Mouse (Mus musculus): ENCODE measurements around the gene Foxj1.
"Not testable (repeated sequence)": the region's sequence is repeated elsewhere in the genome, so short reads cannot be mapped to it uniquely, and the experiment has no call there.

The Foxj1 gene

DNA sequence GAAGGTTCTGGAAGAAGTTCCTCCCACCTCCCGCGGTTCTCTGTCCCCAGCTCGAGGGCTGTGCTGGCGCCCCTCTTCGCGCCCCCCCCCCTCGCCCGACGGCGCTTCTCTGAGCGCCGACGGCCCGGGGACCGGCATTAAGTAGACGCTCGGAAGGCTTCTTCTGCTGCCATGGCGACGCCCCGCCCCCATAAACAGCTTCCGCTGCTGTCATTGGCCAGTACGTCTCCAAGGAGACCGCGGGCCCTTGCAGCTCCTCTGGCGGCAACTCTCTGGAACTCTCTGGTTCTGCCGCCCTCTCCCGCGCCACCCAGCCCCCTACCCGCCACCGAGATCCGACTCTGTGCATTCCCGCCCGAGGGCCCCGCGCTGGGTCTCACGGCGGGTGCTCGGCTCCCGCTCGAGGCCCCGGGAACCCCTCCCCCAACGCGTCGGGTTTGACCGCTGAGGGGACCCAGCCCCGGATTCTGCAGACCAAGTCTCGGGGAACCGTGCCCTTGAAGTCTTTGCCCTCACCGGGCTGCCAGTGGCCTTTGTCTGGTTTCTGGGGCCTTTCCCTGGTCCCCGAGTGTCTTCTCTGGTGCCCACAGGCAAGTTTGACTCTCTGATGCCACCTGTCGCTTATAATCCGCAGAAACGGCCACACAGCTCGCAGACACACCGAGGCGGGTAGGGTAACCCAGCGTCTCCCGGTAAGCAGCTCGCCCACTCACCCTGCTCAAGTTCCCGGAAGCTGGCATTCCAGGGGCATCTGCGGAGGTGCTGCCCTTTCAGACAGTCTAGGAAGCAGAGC is at the start of gene Foxj1:
Gene Foxj1, minus strand, starts transcription at position 156 of the 793 bp plus-strand sequence.
- DNase-seq (ENCODE audit: low spot score): peak; percentile 83

GRCm38 (mm10) chr11:116384171-116384570 is 49.0 kb upstream of the Foxj1 start:
- DNase-seq (ENCODE audit: low spot score): no peak

GRCm38 (mm10) chr11:116383070-116383469 is 47.9 kb upstream of the Foxj1 start:
- DNase-seq (ENCODE audit: low spot score): not testable (repeated sequence)

DNA sequence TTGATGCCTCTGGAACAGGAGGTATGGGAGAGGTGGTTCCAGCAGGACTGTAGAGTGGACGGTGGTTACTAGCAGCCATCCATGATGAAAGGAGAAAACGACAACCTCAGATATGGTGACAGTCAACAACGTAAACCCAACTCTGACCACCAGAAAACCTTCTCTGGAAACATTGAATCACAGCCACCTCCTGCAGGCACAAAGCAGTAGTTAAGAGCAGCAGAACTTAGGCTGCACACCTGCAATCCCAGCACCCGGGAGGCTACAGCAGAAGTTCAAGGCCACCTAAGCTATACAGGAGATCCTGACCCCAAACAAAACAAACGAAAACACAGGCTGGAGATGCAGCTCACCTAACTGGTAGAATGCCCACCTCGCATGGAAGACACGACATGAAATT is 45.6 kb upstream of the Foxj1 start:
- DNase-seq (ENCODE audit: low spot score): no peak

- DNase-seq (ENCODE audit: low spot score): no peak
These were observed 44.3 kb upstream of the Foxj1 start for GRCm38 (mm10) chr11:116379530-116379929.

DNA sequence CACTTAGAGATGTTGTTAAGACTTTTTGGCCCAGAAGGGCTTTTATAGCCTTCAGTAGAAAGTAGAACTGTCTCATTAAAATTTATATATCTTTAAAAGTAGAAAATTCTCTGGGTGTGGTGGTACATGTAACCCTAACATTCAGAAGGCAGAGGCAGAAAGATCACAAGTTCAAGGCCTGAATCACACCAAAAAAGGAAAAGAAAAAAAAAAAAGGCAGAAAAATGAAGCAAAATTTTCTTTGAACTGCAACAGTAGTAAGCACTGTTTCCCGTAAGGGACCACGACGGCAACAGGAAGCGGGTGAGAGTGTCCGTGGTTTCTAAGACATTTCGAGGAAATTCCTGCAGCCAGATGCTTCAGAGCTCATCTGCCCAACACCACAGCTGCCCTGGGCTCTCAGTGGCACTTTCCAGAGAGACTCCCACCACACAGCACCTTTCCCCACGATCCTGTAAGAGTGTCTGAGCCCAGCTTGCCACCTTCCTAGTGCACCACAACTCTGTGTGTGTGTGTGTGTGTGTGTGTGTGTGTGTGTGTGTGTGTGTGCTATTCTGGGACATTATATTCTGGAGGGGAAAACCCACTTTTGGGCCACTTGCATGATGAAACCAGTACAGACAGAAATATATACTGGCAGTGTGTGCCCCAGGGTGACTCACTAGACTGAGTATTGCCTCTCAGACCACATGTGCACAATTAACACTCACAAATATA is 41.9 kb upstream of the Foxj1 start:
- DNase-seq (ENCODE audit: low spot score): no peak

- no peak for DNase-seq (ENCODE audit: low spot score)
These were observed 36.8 kb upstream of the Foxj1 start for GRCm38 (mm10) chr11:116371894-116372450.

DNA sequence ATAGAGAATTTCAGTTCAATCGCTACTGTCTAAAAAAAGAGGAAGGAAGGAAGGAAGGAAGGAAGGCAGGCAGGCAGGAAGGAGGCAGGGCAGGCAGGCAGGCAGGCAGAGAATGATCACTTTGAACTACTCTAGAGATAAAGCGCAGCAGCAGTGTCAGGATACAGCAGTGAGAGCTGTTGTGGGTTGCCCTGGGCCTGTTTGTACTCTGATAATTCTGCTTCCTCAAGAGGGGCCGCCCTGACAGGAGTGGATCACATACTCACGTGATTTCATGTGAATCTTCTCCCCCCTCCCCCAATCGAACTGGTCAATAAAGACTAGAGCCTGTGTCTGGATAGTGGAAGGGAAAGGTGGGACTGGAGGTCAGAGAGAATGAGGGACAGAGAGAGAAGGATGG is 34.4 kb upstream of the Foxj1 start:
- DNase-seq (ENCODE audit: low spot score): no peak

GRCm38 (mm10) chr11:116369051-116369450 is 33.9 kb upstream of the Foxj1 start:
- DNase-seq (ENCODE audit: low spot score): no peak

GRCm38 (mm10) chr11:116368116-116368515 is 32.9 kb upstream of the Foxj1 start:
- DNase-seq (ENCODE audit: low spot score): peak; percentile 62

DNA sequence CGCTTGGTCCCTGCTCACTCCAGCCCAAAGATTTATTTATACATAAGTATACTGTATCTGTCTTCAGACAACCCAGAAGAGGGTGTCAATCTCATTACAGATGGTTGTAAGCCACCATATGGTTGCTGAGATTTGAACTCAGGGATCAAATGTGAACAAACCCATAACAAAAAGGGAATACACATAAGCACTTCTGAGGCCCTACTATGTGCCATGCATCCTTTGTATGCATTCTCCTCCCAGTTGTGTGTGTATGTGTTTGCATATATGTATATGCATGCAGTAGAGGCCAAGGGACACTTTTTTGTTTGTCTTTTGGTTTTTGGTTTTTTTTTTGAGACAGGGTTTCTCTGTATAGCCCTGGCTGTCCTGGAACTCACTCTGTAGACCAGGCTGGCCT is 31.4 kb upstream of the Foxj1 start:
- DNase-seq (ENCODE audit: low spot score): no peak

DNA sequence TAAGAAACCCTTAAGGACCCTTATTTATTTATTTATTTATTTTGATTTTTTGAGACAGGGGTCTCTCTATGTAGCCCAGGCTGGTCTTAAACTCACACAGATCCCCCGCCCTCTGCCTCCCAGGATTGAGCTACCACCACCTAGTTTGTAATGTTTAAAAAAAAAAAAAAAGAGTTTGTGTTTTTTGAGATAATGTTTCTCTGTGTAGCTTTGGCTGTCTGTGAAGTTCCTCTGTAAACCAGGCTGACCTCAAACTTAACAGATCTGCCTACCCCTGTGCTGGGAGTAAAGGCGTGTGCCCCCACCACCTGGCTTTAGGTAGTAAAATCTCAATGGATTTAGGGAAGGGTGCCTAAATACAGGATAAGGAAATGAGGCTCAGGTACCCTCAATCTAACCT is 30.9 kb upstream of the Foxj1 start:
- no peak for DNase-seq (ENCODE audit: low spot score)

GRCm38 (mm10) chr11:116365432-116365831 is 30.2 kb upstream of the Foxj1 start:
- no peak for DNase-seq (ENCODE audit: low spot score)

DNA sequence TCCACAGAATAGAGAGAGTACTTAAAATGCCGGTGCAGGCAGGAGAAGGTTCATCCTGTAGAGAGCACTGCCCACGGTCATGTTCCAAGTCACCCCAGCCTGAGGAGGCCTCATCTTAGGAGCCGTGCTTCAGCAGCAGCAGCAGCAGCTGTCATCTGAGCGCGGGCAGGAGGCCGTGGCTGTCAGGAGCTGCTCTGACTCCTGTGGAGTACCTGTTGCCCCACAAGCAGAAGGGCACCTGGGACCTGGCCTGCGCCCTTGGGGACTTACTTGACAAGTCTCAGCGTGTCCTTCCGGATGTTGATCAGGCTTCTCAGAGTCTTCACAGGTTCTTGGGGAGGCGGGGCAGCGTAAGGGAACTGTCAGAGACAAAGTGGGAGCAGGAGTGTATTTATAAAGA is 26.8 kb upstream of the Foxj1 start:
- DNase-seq (ENCODE audit: low spot score): no peak

- not testable (repeated sequence) for DNase-seq (ENCODE audit: low spot score)
These were observed 25.7 kb upstream of the Foxj1 start for GRCm38 (mm10) chr11:116360915-116361314.

DNA sequence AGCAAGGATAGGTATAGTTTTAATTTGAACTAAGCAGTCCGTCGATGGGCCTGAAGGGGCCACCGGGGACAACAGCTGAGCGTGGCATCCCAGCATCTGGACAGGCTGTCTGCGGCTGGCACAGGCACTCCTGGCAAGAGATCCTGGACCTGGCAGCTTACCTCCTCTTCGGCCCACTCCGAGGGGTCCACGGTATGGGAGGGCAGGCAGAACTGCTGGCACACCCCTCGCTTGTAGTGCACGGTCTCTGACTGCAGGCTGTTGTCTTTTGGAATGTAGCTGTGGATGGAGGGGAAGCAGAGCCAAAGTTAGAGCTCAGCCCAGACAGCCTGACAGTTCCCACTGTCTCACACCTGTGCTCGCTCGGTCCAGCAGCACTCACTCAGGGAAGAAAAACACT is 24.5 kb upstream of the Foxj1 start:
- DNase-seq (ENCODE audit: low spot score): no peak

DNA sequence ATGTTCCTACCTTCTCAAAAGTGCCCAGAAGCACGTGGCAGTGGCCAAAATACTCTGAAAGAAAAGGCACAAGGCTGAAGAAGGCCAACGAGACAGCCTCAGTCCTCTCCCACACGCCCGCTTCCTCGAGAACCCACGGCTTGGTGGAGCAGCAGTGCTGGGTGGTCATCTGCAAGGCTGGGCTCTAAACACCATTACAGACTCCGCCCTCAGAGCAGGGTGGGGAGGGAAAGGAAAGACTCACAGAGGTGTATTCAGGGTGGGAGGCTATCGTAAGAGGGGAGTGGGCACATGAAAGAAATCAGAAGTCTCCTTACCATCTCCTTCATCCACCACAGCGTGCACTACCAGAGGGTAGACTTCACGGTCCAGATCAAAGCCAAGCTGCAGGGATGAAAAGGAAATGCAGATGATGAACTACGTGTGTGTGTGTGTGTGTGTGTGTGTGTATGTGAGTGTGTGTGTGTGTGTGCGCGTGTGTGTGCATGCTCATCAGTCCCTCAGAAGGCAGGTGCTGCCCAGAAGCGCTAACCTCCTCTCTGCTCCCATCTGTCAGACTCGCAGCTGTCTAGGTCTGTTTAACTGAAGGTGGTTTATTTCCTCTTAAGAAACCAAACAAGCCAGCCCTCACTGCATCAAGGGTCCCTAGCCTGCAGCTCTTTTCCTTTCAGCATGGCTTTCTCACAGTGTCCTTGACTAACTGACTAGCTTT is 23.9 kb upstream of the Foxj1 start:
- no peak for DNase-seq (ENCODE audit: low spot score)

DNA sequence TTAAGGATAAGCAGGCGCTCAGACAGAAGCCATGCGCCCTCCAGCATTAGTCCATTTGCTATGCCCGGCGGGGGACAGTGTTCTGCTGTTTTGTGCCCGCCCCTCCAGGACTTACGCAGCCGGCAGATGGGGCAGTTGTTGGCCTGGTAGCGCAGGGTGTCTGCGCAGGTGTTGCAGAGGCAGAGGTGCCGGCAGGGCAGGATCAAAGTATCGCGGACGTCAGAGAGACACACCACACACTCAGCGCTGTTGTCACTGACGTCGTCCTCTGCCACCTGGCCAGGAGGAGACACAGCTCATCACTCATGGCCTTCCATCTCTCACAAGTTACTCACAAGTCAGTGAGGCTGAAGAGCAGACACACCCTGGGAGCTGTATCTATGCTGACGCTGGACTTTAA is 19.3 kb upstream of the Foxj1 start:
- no peak for DNase-seq (ENCODE audit: low spot score)

- no peak for DNase-seq (ENCODE audit: low spot score)
These were observed 18.3 kb upstream of the Foxj1 start for GRCm38 (mm10) chr11:116353535-116353934.

- no peak for DNase-seq (ENCODE audit: low spot score)
These were observed 16.1 kb upstream of the Foxj1 start for GRCm38 (mm10) chr11:116351294-116351693.

- no peak for DNase-seq (ENCODE audit: low spot score)
These were observed 12.8 kb upstream of the Foxj1 start for GRCm38 (mm10) chr11:116347955-116348354.

DNA sequence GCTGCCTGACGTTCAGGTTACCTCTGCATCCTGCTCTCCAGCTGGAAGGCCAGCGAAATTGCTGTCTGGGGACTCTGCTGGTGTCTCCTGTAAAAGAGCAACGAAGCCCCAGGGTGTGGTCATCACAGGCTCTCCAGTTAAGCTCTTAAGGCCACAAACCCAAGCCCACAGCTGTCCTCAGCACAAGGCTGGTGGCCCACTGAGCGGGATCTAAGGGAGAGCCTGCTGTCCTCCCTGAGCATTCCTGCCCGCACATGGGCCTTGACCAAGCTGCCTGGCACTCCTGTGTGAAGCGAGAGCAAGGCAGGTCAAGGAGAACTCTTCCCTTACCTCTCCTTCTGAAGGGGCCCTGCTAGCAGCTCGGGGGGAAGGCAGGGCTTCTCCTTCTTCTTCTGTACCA is 11.8 kb upstream of the Foxj1 start:
- DNase-seq (ENCODE audit: low spot score): no peak

Measured in urinary bladder, postnatal 10 days (tissue).